Mouse (Mus musculus): Measurements from ENCODE around the gene Glod5.
A peak's percentile ranks its signal among the peaks of the same experiment; 100 is the strongest.

- no peak for TF ChIP-seq POLR2A (IDR thresholded peaks at IDR 0.05; ENCODE audit: low read depth, low read length)
- TF ChIP-seq CTCF (IDR thresholded peaks at IDR 0.05; ENCODE audit: extremely low read depth, insufficient read length, insufficient replicate concordance, low read depth, low read length) = 0 out of 2 replicates have a peak, but pooled peaks have one; percentile 6
Measured at GRCm38 (mm10) chrX:8033009-8033408, 14.7 kb upstream of the Glod5 start.
